Mouse (Mus musculus) small intestine, adult 2 months (tissue): ENCODE data around the gene Gm17428. TPM values are rescaled to one million over a fixed set of nuclear protein-coding genes. Genes with fewer than 3 reads are reported as not detected.
A peak's percentile ranks its signal among the peaks of the same experiment; 100 is the strongest.

ENCODE experiments used
- H3K27ac ChIP-seq: fragments of 200-500 bp; 2 replicates; pipeline ENCODE4 v1.5.1; 2012; ENCODE audit warnings: low read depth, low read length, control low read depth, inconsistent platforms; ENCODE audit not compliant: insufficient read depth
- H3K27me3 ChIP-seq: fragments of 200-500 bp; 2 replicates; pipeline ENCODE4 v1.6.1; 2012; ENCODE audit warnings: mild to moderate bottlenecking, moderate library complexity, low read length, inconsistent platforms; ENCODE audit not compliant: control insufficient read depth, insufficient read depth
- H3K36me3 ChIP-seq: fragments of 200-500 bp; 2 replicates; pipeline ENCODE4 v1.6.1; 2012; ENCODE audit warnings: mild to moderate bottlenecking, low read length, control low read depth, inconsistent platforms; ENCODE audit not compliant: control insufficient read depth, insufficient read depth
- H3K4me1 ChIP-seq: fragments of 200-500 bp; 2 replicates; pipeline ENCODE4 v1.6.1; 2012; ENCODE audit warnings: low read length, inconsistent platforms, mixed read lengths; ENCODE audit not compliant: control insufficient read depth, insufficient read depth, insufficient read length
- H3K4me3 ChIP-seq: fragments of 200-500 bp; 2 replicates; pipeline ENCODE4 v1.5.1; 2012; ENCODE audit warnings: low read depth, mild to moderate bottlenecking, control low read depth, inconsistent platforms, low read length, moderate library complexity
- CTCF ChIP-seq: fragments of 200-500 bp; IDR thresholded peaks from 2 replicates; pipeline ENCODE4 v1.5.1; 2012; ENCODE audit warnings: low read depth, mild to moderate bottlenecking, control low read depth, inconsistent platforms, low read length, moderate library complexity, mixed read lengths; ENCODE audit not compliant: insufficient replicate concordance, insufficient read length; ENCODE audit errors: extremely low read depth
- POLR2A ChIP-seq: fragments of 200-500 bp; IDR thresholded peaks from 2 replicates; pipeline ENCODE4 v1.6.1; 2012; ENCODE audit warnings: low read depth, mild to moderate bottlenecking, control low read depth, inconsistent platforms, low read length, moderate library complexity
- WGBS: fragments of 180-500 bp; shearing (Covaris S2); methylation state at CpG from one replicate; pipeline ENCODE4 v1.1.7; 2018; 5-methylcytosine and 5-hydroxymethylcytosine counted together
- polyA plus RNA-seq: library from polyadenylated mRNA; depleted of rRNA; stranded (reverse); fragments of >200 nt; gene quantifications from 2 replicates; pipeline ENCODE4 v1.2.3, GENCODE M21; 2012; rRNA removed

Gene Gm17428
- polyA plus RNA-seq = not detected in 2 replicates

DNA sequence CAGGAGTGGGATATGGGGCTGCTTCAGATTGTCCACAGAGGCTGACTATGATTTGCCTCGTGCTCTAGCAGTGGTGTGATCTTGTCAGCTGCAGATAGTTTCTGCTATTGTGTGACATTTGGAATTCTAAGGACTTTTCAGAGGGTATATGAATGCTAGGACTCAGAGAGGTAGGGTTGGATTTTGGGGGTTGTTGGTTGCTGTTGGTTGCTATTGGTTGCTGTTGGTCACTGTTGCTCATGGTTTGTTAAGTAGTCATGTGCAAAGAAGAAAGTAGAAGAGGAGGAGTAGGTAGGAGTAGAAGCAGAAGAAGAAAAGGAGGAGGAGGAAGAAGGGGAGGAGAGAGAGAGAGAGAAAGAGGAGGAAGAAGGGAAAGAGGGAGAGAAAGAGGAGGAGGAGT, at the start of gene Gm17428:
Gene Gm17428, plus strand, starts transcription at position 301 of the 400 bp plus-strand sequence.
- no peaks in the 10 kb centered on the region for H3K27me3 ChIP-seq
- H3K36me3 ChIP-seq = no peaks in the 10 kb centered on the region
- no peaks in the 10 kb centered on the region for H3K4me1 ChIP-seq
- TF ChIP-seq POLR2A (no peak), CTCF (no peak)
- H3K27ac ChIP-seq = no peak within 1 kb of the TSS
- 64% methylated on average over 1 of the region's 1 CpGs for WGBS
- no peak within 1 kb of the TSS for H3K4me3 ChIP-seq

DNA sequence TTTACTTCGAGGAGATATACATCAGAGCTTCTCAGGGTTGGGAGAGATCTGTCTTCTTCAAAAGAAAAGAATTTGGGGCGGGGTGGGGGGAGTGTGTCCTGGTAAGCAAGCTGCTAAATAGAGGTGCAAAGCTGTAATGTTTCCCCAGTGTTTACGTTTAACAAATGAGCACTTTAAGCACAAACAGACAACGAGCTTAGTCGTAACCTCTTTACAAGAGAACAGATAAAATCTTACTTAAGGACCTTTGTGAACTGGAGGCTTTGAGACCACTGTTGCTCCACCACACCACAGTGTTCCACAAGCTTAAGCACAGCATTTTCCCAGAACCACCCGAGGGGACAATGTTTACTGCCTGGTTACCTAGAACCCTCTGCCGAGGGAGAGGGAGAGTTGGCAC, 49.4 kb upstream of the Gm17428 start:
- 48% methylated on average over 7 of the region's 7 CpGs for WGBS
- no peak overlapping the region for H3K4me3 ChIP-seq
- H3K4me1 ChIP-seq = peaks cover 8% of the 10 kb centered on the region; the same call in 1 of the 2 replicates
- H3K27ac ChIP-seq = peak overlapping the region; percentile 25; the same call in 1 of the 2 replicates
- peaks cover 26% of the 10 kb centered on the region for H3K27me3 ChIP-seq
- no peaks in the 10 kb centered on the region for H3K36me3 ChIP-seq
- TF ChIP-seq CTCF (no peak), POLR2A (no peak)

DNA sequence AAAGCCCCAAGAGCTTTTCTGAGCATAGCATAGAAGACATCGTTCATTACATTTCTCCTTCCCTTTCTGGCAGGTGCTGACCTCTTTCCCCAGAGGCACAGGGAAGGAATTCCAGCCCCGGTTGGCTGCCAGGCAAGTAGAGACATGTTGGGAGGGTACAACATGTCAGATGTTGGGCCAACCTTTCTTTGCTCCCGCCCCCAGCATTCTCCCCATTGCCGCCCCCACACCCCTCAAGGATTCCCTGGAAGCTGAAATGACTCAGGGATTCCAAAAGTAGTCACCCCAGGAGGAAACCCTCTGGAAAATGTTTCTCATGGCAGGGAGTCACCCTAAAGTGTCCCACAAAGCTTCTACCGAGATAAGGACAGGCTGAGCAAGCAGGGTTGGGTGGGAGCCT, 46.9 kb upstream of the Gm17428 start:
- Histone ChIP-seq H3K27me3 (peaks cover 26% of the 10 kb centered on the region), H3K27ac (no peak overlapping the region), H3K36me3 (no peaks in the 10 kb centered on the region), H3K4me1 (peaks cover 8% of the 10 kb centered on the region; the same call in 1 of the 2 replicates), H3K4me3 (no peak overlapping the region)
- TF ChIP-seq POLR2A (no peak), CTCF (no peak)
- 59% methylated on average over 5 of the region's 5 CpGs for WGBS

DNA sequence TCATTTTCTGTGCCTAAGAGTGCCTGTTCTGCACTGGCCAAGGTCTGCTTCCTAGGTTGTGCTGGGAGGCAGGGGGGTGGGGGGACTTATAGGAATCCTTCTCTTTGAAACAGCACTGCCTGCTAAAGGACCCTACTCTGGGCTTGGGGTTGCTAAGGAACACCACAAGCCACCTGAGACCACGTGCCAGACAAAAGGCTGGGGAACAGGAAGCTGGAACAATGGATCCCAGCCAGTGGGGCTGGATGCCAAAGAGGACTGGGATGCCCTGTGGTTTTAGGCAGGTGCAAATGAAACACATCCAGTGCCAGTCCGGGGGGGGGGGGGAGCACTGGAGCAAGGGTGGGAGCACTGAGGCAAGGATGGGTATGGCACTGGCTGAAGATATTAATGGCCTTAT, 46.3 kb upstream of the Gm17428 start:
- 6% methylated on average over 2 of the region's 2 CpGs for WGBS
- peaks cover 24% of the 10 kb centered on the region for H3K27me3 ChIP-seq

DNA sequence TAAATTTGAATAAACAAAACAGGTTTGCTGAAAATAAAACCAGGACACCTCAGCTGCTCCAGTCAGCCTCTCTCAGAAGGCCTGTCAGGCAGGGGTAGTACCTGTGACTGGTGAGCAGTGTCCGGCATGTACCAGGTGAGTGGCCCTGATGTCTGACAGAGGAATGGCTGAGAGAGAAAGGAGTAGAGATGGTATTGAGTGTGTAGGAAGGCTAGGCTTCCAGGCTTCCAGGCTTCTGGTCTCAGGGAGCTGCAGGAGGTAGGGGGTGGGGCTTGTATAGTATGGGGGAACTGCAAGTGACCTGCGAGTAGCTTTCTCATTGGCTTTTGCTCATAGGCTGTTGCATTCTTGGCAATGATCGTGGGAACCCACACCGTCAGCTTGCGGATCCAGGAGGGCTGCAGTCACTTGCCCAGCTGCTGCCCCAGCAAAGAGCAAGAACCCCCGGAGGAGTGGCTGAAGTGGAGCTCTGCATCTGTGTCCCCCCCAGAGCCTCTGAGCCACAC, 44.0 kb upstream of the Gm17428 start, which contains the start of gene Il25:
Gene Il25, plus strand, starts transcription at position 51 of the 506 bp plus-strand sequence.
- TF ChIP-seq POLR2A = no peak
- TF ChIP-seq CTCF = no peak
- Histone ChIP-seq H3K27me3 (peaks cover 3% of the 10 kb centered on the region; the same call in 1 of the 2 replicates), H3K36me3 (no peaks in the 10 kb centered on the region), H3K4me3 (no peak within 1 kb of the TSS), H3K4me1 (no peaks in the 10 kb centered on the region), H3K27ac (no peak within 1 kb of the TSS)
- WGBS = 54% methylated on average over 6 of the region's 6 CpGs

More for the DNA sequence above, 46.3 kb upstream of the Gm17428 start:
- Histone ChIP-seq H3K4me1 (peaks cover 6% of the 10 kb centered on the region; the same call in 1 of the 2 replicates), H3K27ac (no peak overlapping the region), H3K36me3 (no peaks in the 10 kb centered on the region), H3K4me3 (no peak overlapping the region)
- TF ChIP-seq CTCF (no peak), POLR2A (no peak)

DNA sequence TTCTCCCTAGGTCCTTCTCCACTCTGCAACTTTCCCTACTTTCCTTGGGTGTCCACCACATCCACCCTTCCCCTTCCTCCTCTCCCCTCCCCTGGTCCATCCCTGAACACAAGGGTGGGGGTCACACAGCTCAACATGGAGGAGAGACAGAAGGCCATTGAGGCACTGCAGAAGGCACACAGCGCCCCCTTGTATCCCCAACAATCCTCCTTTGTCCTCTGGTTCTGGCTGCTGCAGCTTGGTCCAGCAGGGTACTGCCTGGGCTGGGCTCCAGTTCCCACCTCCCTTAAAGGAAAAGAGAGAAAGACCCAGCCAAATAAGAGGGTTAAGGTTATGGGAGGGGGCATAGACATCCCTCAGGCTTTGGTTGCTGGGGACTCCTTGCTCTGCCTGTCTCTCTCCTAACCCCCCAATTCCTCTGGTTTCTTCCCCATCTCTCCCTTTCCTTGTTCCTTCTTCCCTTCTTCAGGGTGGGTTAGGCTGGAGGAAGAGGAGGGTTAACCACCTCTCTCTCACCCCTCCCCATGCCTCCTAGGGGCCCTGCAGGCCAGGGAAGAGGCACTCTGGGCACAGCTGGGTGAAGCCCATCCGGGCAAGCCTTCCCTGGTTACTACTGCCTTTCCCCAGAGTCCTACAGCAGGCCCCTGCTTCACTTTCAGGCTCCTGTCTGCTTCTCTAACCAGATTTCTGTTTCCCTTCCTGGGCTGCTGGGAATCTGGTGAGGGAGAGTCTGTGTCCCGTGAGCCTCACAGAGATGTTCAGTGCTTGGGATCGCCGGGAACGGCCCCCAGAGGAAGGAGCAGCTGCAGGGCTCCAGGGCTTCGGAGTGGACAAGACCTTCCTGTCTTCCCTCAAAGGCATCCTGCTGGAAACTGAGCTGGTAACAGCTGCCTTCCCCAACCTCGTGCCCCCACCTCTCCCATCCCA, 40.6 kb upstream of the Gm17428 start, which contains the start of gene Cmtm5:
Gene Cmtm5, plus strand, starts transcription at position 358 of the 927 bp plus-strand sequence.
- Histone ChIP-seq H3K36me3 (no peaks in the 10 kb centered on the region), H3K4me1 (no peaks in the 10 kb centered on the region), H3K4me3 (no peak within 1 kb of the TSS), H3K27ac (no peak within 1 kb of the TSS), H3K27me3 (no peaks in the 10 kb centered on the region)
- TF ChIP-seq POLR2A = no peak
- no peak for TF ChIP-seq CTCF
- 46% methylated on average over 8 of the region's 8 CpGs for WGBS

DNA sequence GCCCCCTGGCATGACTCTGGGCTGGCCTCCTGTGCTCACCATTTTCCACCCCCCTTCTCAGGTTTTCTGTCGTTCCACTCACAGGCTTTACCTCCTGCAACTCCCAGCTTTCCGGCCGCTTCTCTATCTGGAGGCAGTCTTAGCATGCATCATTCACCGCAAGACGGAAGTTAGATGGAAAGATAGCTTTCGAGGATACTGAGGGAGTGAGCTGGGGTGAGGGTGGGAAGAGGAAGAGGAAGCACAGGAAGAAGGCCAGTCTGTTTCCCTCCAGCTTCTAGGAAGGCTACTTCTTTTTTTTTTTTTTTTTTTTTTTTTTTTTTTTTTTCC, 39.9 kb upstream of the Gm17428 start:
- H3K4me3 ChIP-seq = no peak overlapping the region
- 57% methylated on average over 6 of the region's 6 CpGs for whole genome bisulfite sequencing
- no peak overlapping the region for H3K27ac ChIP-seq
- TF ChIP-seq POLR2A (no peak), CTCF (no peak)
- no peaks in the 10 kb centered on the region for H3K27me3 ChIP-seq
- no peaks in the 10 kb centered on the region for H3K4me1 ChIP-seq
- H3K36me3 ChIP-seq = no peaks in the 10 kb centered on the region
